In the genomic region with DNA sequence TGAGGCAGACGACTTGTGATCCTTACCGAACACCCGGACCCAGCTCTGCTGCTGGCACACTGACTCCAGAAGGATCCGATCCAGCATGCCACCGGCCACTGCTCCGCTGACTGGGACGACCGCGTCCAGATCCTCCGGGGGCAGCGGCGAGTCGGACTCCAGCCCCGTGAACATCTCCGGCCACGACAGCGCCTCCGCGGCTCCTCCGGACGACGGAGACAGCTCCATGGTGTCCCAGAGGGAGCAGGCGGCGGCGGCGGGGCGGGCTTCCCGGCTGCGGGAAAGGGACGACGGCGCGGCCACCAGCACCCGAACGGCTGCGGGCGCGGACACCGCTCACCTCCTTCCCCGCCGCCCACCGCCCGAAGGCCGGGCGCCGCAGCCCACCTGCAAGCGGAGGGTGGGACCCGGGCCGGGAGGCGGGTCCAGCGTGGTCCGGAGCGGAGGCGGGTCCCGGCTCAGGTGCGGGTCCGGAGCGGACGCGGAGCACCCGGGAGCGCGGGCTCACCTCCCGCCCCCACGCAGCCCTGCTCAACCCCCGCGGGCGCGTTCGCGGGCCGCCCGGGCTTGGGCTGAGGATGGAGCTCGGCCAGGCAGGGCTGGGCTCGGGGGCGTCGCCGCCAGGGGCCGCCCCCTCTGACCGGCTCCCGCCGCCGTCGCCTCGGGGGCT, we compare ENCODE assay signal across 8 mouse cellular contexts. TPM values are rescaled to one million over a fixed set of nuclear protein-coding genes. Genes with fewer than 3 reads are reported as not detected.
A peak's percentile ranks its signal among the peaks of the same experiment; 100 is the strongest.
DNase-seq lines count a peak whose midpoint lies in the region; ATAC-seq and TF ChIP-seq lines count a peak whose summit lies in the region.

No protein-coding gene starts in this region.

- TF ChIP-seq EP300 in MEL (IDR thresholded peaks at IDR 0.05; ENCODE audit: low read depth in 1 of 2, low read length in 2 of 2), result no peak

- H3K4me1 ChIP-seq in MEL (ENCODE audit: control insufficient read depth in 1 of 2, insufficient read depth in 2 of 2, low read length in 2 of 2), result peaks cover 16 to 18% of the 10 kb centered on the region in 2 experiments
- H3K4me1 ChIP-seq in forebrain, embryonic 13.5 days, result peaks cover 37% of the 10 kb centered on the region
- H3K4me1 ChIP-seq in lung, embryonic 16.5 days (replicated peaks; ENCODE audit: control insufficient read depth, insufficient read depth, low read length), result peaks cover 13% of the 10 kb centered on the region

- no peak for TF ChIP-seq RAD21 in MEL (IDR thresholded peaks at IDR 0.05; ENCODE audit: low read depth, low read length)

- no peak for TF ChIP-seq POLR2A in MEL (IDR thresholded peaks at IDR 0.05; ENCODE audit: control insufficient read depth in 1 of 2, insufficient read depth in 1 of 2, low read depth in 1 of 2, low read length in 2 of 2, poor library complexity in 1 of 2)

- intact Hi-C loops in heart, postnatal 14 days (cut with DNase I), result loop anchor here (5.0 kb wide), 1 partner anchor 105 kb away; no protein-coding TSS in a partner anchor

- peak overlapping the region; percentile 64 for H3K27ac ChIP-seq in MEL (ENCODE audit: control insufficient read depth, low read depth, low read length)
- peak overlapping the region; percentile 98 for H3K27ac ChIP-seq in forebrain, embryonic 13.5 days
- H3K27ac ChIP-seq in lung, embryonic 16.5 days (ENCODE audit: low read length), result peak overlapping the region; percentile 94

- peak overlapping the region; percentile 81 for H3K4me2 ChIP-seq in forebrain, embryonic 13.5 days
- peak overlapping the region; percentile 86 for H3K4me2 ChIP-seq in lung, embryonic 16.5 days (ENCODE audit: low read depth, low read length)

- DNase-seq in MEL (ENCODE audit: low read depth, low spot score), result peak; percentile 54
- peak; percentile 79 to 82 for DNase-seq in heart, postnatal 14 days
- DNase-seq in layer of hippocampus, adult 8-10 months (ENCODE audit: low spot score in 2 of 2), result peak; percentile 40 to 53
- DNase-seq in ovary, postnatal 14 days (ENCODE audit: low spot score), result peak; percentile 56
- DNase-seq in urinary bladder, postnatal 25 days (ENCODE audit: low spot score), result peak; percentile 54

- peak; percentile 67 for ATAC-seq in cerebellum, adult (ENCODE audit: insufficient number of reproducible peaks, low FRiP score, low TSS enrichment)
- ATAC-seq in forebrain, embryonic 13.5 days, result peak; percentile 86
- ATAC-seq in lung, embryonic 16.5 days (ENCODE audit: low read depth), result peak; percentile 89

- peak overlapping the region; percentile 98 for H3K9ac ChIP-seq in MEL (ENCODE audit: control insufficient read depth, low read depth, low read length, poor library complexity, severe bottlenecking)
- peak overlapping the region; percentile 80 for H3K9ac ChIP-seq in forebrain, embryonic 13.5 days
- peak overlapping the region; percentile 82 for H3K9ac ChIP-seq in lung, embryonic 16.5 days (ENCODE audit: low read length)

- no peaks in the 10 kb centered on the region for H3K27me3 ChIP-seq in MEL (ENCODE audit: control insufficient read depth in 1 of 2, insufficient read depth in 2 of 2, low read length in 2 of 2)
- no peaks in the 10 kb centered on the region for H3K27me3 ChIP-seq in forebrain, embryonic 13.5 days
- H3K27me3 ChIP-seq in lung, embryonic 16.5 days (ENCODE audit: control insufficient read depth, insufficient read depth, low read depth, low read length), result no peaks in the 10 kb centered on the region

- peak overlapping the region; percentile 66 to 94 for H3K4me3 ChIP-seq in MEL (ENCODE audit: control insufficient read depth in 1 of 2, insufficient read depth in 1 of 2, low read depth in 2 of 2, low read length in 2 of 2)
- H3K4me3 ChIP-seq in forebrain, embryonic 13.5 days, result peak overlapping the region; percentile 93
- H3K4me3 ChIP-seq in lung, embryonic 16.5 days (ENCODE audit: low read length), result peak overlapping the region; percentile 91

- peaks cover 11% of the 10 kb centered on the region for H3K79me2 ChIP-seq in MEL (ENCODE audit: control insufficient read depth, insufficient read depth, low read length, poor library complexity)

- no peaks in the 10 kb centered on the region for H3K9me3 ChIP-seq in MEL (replicated peaks; ENCODE audit: insufficient read depth, low read length)
- H3K9me3 ChIP-seq in forebrain, embryonic 13.5 days (replicated peaks), result no peaks in the 10 kb centered on the region
- no peaks in the 10 kb centered on the region for H3K9me3 ChIP-seq in lung, embryonic 16.5 days (ENCODE audit: control insufficient read depth, low read length)

- WGBS in forebrain, embryonic 13.5 days, result under 1% methylated on average over 57 of the region's 85 CpGs
- WGBS in lung, embryonic 16.5 days, result under 1% methylated on average over 32 of the region's 85 CpGs

- TF ChIP-seq CTCF in MEL (IDR thresholded peaks at IDR 0.05 in 2 of 3, conservative IDR thresholded peaks at IDR 0.05 in 1 of 3; ENCODE audit: control insufficient read depth in 1 of 3, insufficient read depth in 1 of 3, low read depth in 2 of 3, low read length in 3 of 3, poor library complexity in 1 of 3, severe bottlenecking in 1 of 3), result 0 out of 6 replicates have a peak, but pooled peaks of 1 of the 3 experiments have one; percentile 12

- peaks cover 0 to 32% of the 10 kb centered on the region in 2 experiments; a peak in 2 of 4 replicates for H3K36me3 ChIP-seq in MEL (ENCODE audit: control insufficient read depth in 1 of 2, insufficient read depth in 2 of 2, low read length in 2 of 2)
- 0 out of 2 replicates have a peak, but pooled peaks cover 3% of the 10 kb centered on the region for H3K36me3 ChIP-seq in forebrain, embryonic 13.5 days (ENCODE audit: poor library complexity, severe bottlenecking)
- H3K36me3 ChIP-seq in lung, embryonic 16.5 days (ENCODE audit: control insufficient read depth, insufficient read depth, low read length), result no peaks in the 10 kb centered on the region; the same call in 1 of the 2 replicates

TF ChIP-seq in MEL, 35 proteins besides CTCF, POLR2A, EP300 and RAD21:
- TF ChIP-seq BHLHE40 (IDR thresholded peaks at IDR 0.05; ENCODE audit: borderline replicate concordance, low read depth, low read length), result no peak
- no peak for TF ChIP-seq ELF1 (IDR thresholded peaks at IDR 0.05; ENCODE audit: low read depth, low read length)
- 0 out of 2 replicates have a peak, but pooled peaks have one; percentile 3 for TF ChIP-seq UBTF (IDR thresholded peaks at IDR 0.05; ENCODE audit: borderline replicate concordance, insufficient read depth, low read depth, low read length)
- no peak for TF ChIP-seq TAL1 (IDR thresholded peaks at IDR 0.05; ENCODE audit: low read length)
- no peak for TF ChIP-seq SMC3 (IDR thresholded peaks at IDR 0.05; ENCODE audit: low read depth, low read length)
- no peak for TF ChIP-seq CHD2 (IDR thresholded peaks at IDR 0.05; ENCODE audit: low read length)

RNA-seq across cellular contexts. Expression of gene Rasal2, which starts 0.5 kb away (rescaled TPM):
- 1.5 and 1.9 TPM in 2 replicates for total RNA-seq in MEL (2012; rRNA removed)
- 1 to 10 TPM in 1 of 2 experiments, not detected in 1; 3.2 TPM for polyA plus RNA-seq in MEL (2012; ENCODE audit: insufficient read depth in 1 of 2, insufficient read length in 2 of 2, low read depth in 1 of 2, low replicate concordance in 2 of 2, missing spikeins in 1 of 2)
- polyA plus RNA-seq in forebrain, embryonic 13.5 days (2015; fragmentation: Nextera tagmentation; extraction: Ambion mirVana), result 31.0 and 33.7 TPM in 2 replicates
- total RNA-seq in heart, postnatal 14 days (2021), result 10 to 100 TPM; 33.0 to 36.5 TPM
- 10 to 100 TPM; 75.9 to 93.0 (median 84.7) TPM for total RNA-seq in layer of hippocampus, adult 8-10 months (2022)
- polyA plus RNA-seq in lung, embryonic 16.5 days (2015; fragmentation: Nextera tagmentation; extraction: Ambion mirVana), result 7.5 and 8.5 TPM in 2 replicates

RNA-seq across cellular contexts. Expression of gene Cryzl2, which starts 46.5 kb away (rescaled TPM):
- total RNA-seq in MEL (2012; rRNA removed), result 0.12 TPM in 1 of 2 replicates, not detected in the other
- polyA plus RNA-seq in MEL (2012; ENCODE audit: insufficient read depth in 1 of 2, insufficient read length in 2 of 2, low read depth in 1 of 2, low replicate concordance in 2 of 2, missing spikeins in 1 of 2), result under 1 TPM in 1 of 2 experiments, not detected in 1; 0.04 TPM
- polyA plus RNA-seq in forebrain, embryonic 13.5 days (2015; fragmentation: Nextera tagmentation; extraction: Ambion mirVana), result 5.8 and 6.6 TPM in 2 replicates
- total RNA-seq in heart, postnatal 14 days (2021), result 10 to 100 TPM; 11.8 to 14.3 TPM
- 10 to 100 TPM in 2 of 4 experiments, 1 to 10 TPM in 2; 5.0 to 12.2 (median 9.4) TPM for total RNA-seq in layer of hippocampus, adult 8-10 months (2022)
- 15.6 and 17.6 TPM in 2 replicates for polyA plus RNA-seq in lung, embryonic 16.5 days (2015; fragmentation: Nextera tagmentation; extraction: Ambion mirVana)

Comparison
In these comparisons a context has a peak if more than half of its experiments do, and no peak if none do; other contexts are left out.
1. Peak in every context shown above with its lines: DNase-seq, ATAC-seq, H3K4me3 ChIP-seq and H3K27ac ChIP-seq.
2. RNA of gene Rasal2, which starts 0.5 kb away (total RNA-seq): 75.9 to 93.0 TPM in layer of hippocampus, adult 8-10 months and 33.0 to 36.5 TPM in heart, postnatal 14 days; 1.5 to 1.9 TPM in MEL; every median in the first group is over 10 times any median in the second.